Mouse (Mus musculus) limb, embryonic 12.5 days (tissue): Measurements from ENCODE around the gene Dnajc12. TPM values are rescaled to one million over a fixed set of nuclear protein-coding genes. Genes with fewer than 3 reads are reported as not detected.

ENCODE experiments used
- polyA plus RNA-seq: library from polyadenylated mRNA; unstranded; fragments of >200 nt; fragmentation: Nextera tagmentation; extraction: Ambion mirVana; gene quantifications from 2 replicates; pipeline ENCODE4 v1.2.1, GENCODE M21; 2016

Gene Dnajc12
- polyA plus RNA-seq, 1 experiment from 2014 or later: 16.1 TPM

Other genes starting within 250 kb of the Dnajc12 start
- gene Mypn, start 178.5 kb upstream of the Dnajc12 start, polyA plus RNA-seq: 1.4 and 1.7 TPM in 2 replicates
- gene Herc4, start 138.6 kb upstream of the Dnajc12 start, polyA plus RNA-seq: 42.9 and 47.0 TPM in 2 replicates
- 7.7 and 9.9 TPM in 2 replicates for gene Sirt1, start 739 bp upstream of the Dnajc12 start, polyA plus RNA-seq
- not detected in 2 replicates for gene Gm7075, start 39.3 kb downstream of the Dnajc12 start, polyA plus RNA-seq
- 0.14 and 0.24 TPM in 2 replicates for gene Ctnna3, start 47.7 kb downstream of the Dnajc12 start, polyA plus RNA-seq